Mouse (Mus musculus) common myeloid progenitor, adult 5-6 weeks (primary cell): ENCODE data around the gene Nanp. TPM values are rescaled to one million over a fixed set of nuclear protein-coding genes. Genes with fewer than 3 reads are reported as not detected.

Source experiments
- ATAC-seq: replicated peaks from 2 replicates; pipeline ENCODE4 v1.8.0; 2016; ENCODE audit warnings: low read depth, mild to moderate bottlenecking, moderate TSS enrichment, inconsistent platforms; ENCODE audit not compliant: poor library complexity, severe bottlenecking
- total RNA-seq: library from RNA; stranded (forward); fragments of 200-1000, 187-1606 nt; gene quantifications from 2 replicates; pipeline ENCODE4 v1.2.3, GENCODE M21; 2017

Gene Nanp
- 24.1 and 27.9 TPM in 2 replicates for total RNA-seq

- peak; percentile 89 for ATAC-seq
These were observed at the start of gene Nanp, which contains the start of gene Ninl for GRCm38 (mm10) chr2:151039232-151039695. Gene Nanp (minus strand): TSS chr2:151039398. Gene Ninl (minus strand): TSS chr2:151039382.

GRCm38 (mm10) chr2:151056637-151057036 lies 17.4 kb upstream of the Nanp start:
- no peak for ATAC-seq

- no peak for ATAC-seq
These were observed 1.2 kb upstream of the Nanp start for GRCm38 (mm10) chr2:151040411-151040810.

- ATAC-seq, result peak; percentile 19
These were observed 528 bp upstream of the Nanp start for GRCm38 (mm10) chr2:151039726-151040125.

GRCm38 (mm10) chr2:151038811-151039222 lies 381 bp downstream of the Nanp start:
- peak; percentile 38 for ATAC-seq

- peak; percentile 51 for ATAC-seq
These were observed 1.2 kb downstream of the Nanp start for GRCm38 (mm10) chr2:151037876-151038552.

- ATAC-seq, result no peak
These were observed 1.9 kb downstream of the Nanp start for GRCm38 (mm10) chr2:151037292-151037691.

GRCm38 (mm10) chr2:151036721-151037120 lies 2.5 kb downstream of the Nanp start:
- ATAC-seq, result no peak

GRCm38 (mm10) chr2:151034435-151034834 lies 4.8 kb downstream of the Nanp start:
- no peak for ATAC-seq

GRCm38 (mm10) chr2:151021158-151021557 lies 18.0 kb downstream of the Nanp start:
- ATAC-seq, result no peak

- ATAC-seq, result peak; percentile 48; the same call in 1 of the 2 replicates
These were observed 23.9 kb downstream of the Nanp start for GRCm38 (mm10) chr2:151015316-151015715.

- peak; percentile 30; the same call in 1 of the 2 replicates for ATAC-seq
These were observed 27.9 kb downstream of the Nanp start for GRCm38 (mm10) chr2:151011273-151011672.

GRCm38 (mm10) chr2:151009515-151010085 lies 29.6 kb downstream of the Nanp start:
- 0 out of 2 replicates have a peak, but pooled peaks have one; percentile 10 for ATAC-seq

- peak; percentile 57 for ATAC-seq
These were observed 30.2 kb downstream of the Nanp start for GRCm38 (mm10) chr2:151008939-151009509.

- peak; percentile 19 for ATAC-seq
These were observed 30.7 kb downstream of the Nanp start for GRCm38 (mm10) chr2:151008517-151008932.

- no peak for ATAC-seq
These were observed 31.2 kb downstream of the Nanp start for GRCm38 (mm10) chr2:151008006-151008405.

GRCm38 (mm10) chr2:151006281-151006945 lies 32.8 kb downstream of the Nanp start:
- no peak for ATAC-seq

- ATAC-seq, result no peak
These were observed 34.8 kb downstream of the Nanp start for GRCm38 (mm10) chr2:151004390-151004789.

GRCm38 (mm10) chr2:151003796-151004195 lies 35.4 kb downstream of the Nanp start:
- ATAC-seq, result no peak

GRCm38 (mm10) chr2:151001619-151002175 lies 37.5 kb downstream of the Nanp start:
- no peak for ATAC-seq
